In the genomic region with DNA sequence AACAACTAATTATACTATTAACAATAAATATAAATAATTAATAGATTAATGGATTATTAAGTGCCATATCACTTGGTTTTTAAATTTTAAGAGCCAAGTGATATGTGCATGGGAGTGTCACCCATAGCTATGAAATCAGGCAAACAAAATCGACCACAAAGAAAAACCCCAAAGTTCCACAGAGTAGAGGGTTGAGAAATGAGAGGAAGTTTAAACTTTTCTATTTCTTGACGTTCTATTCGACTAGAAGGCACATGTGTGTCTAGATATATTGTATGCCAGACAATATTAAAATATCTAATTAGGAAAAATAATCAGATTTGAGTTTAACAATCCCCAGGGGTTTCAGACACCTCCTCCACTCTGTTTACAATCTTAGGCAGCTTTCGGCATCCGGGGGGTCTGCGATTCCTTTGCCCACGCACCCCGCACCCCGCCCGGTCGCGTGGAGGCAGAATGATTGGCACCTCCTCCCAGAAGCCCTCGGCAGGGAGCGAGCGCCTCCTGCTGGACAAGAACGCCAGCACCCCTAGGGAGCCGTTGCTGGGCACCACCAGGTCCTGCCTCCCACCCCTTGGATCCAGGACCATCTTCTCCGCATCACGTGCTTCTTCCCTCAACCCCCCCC, we compare ENCODE assay signal across 7 mouse cellular contexts. TPM values are rescaled to one million over a fixed set of nuclear protein-coding genes. Genes with fewer than 3 reads are reported as not detected.
DNase-seq lines count a peak whose midpoint lies in the region; ATAC-seq and TF ChIP-seq lines count a peak whose summit lies in the region.

No protein-coding gene starts in this region.

- TF ChIP-seq CTCF in cortical plate, adult 2 months (IDR thresholded peaks at IDR 0.05; ENCODE audit: extremely low read depth, insufficient read depth, low read length) = peak; percentile 69

- no peak overlapping the region for H3K27ac ChIP-seq in cortical plate, adult 2 months (ENCODE audit: insufficient read depth, low read length)
- no peak overlapping the region for H3K27ac ChIP-seq in midbrain, embryonic 10.5 days (replicated peaks)

- H3K27me3 ChIP-seq in midbrain, embryonic 10.5 days (ENCODE audit: low read depth, poor library complexity, severe bottlenecking) = no peaks in the 10 kb centered on the region; the same call in 1 of the 2 replicates

- H3K4me1 ChIP-seq in cortical plate, adult 2 months (ENCODE audit: control insufficient read depth, insufficient read depth, low read length) = no peaks in the 10 kb centered on the region
- peaks cover 11% of the 10 kb centered on the region for H3K4me1 ChIP-seq in midbrain, embryonic 10.5 days

- intact Hi-C loops in gastrocnemius, postnatal 14 days (cut with DNase I; ENCODE audit: low total_unique reads) = loop anchor here (2.0 kb wide), 1 partner anchor 143 kb away; no protein-coding TSS in a partner anchor
- intact Hi-C loops in left cerebral cortex, postnatal 25 days (cut with DNase I) = loop anchor here (1.0 to 2.0 kb wide), 2 partner anchors 143 to 227 kb away; no protein-coding TSS in a partner anchor

- H3K9me3 ChIP-seq in midbrain, embryonic 10.5 days (replicated peaks) = no peaks in the 10 kb centered on the region; the same call in 1 of the 2 replicates

- H3K4me3 ChIP-seq in cortical plate, adult 2 months (ENCODE audit: insufficient read depth, low read length) = no peak overlapping the region
- H3K4me3 ChIP-seq in midbrain, embryonic 10.5 days = peak overlapping the region; percentile 42

- ATAC-seq in inflammation-experienced regulatory T-cells, adult 6 months = peak; percentile 87

- 9% methylated on average over 19 of the region's 19 CpGs for WGBS in midbrain, embryonic 10.5 days

- DNase-seq in adipocyte (ENCODE audit: low spot score) = peak; percentile 82
- peak; percentile 85 for DNase-seq in gastrocnemius, postnatal 14 days
- peak; percentile 68 to 77 for DNase-seq in left cerebral cortex, postnatal 25 days (ENCODE audit: low spot score in 2 of 2)
- peak; percentile 85 for DNase-seq in midbrain, embryonic 10.5 days (ENCODE audit: low spot score)
- DNase-seq in skeletal muscle tissue, adult 2 months (ENCODE audit: low read depth, low spot score) = peak; percentile 56

- H3K36me3 ChIP-seq in midbrain, embryonic 10.5 days = no peaks in the 10 kb centered on the region

- TF ChIP-seq POLR2A in cortical plate, adult 2 months (IDR thresholded peaks at IDR 0.05; ENCODE audit: extremely low read depth, insufficient read depth, low read length) = no peak

RNA-seq across cellular contexts. Expression of a gene that starts 0.8 kb away (rescaled TPM):
- 0.13 and 0.28 TPM in 2 replicates for polyA plus RNA-seq in cortical plate, adult 2 months (2012; rRNA removed)
- not detected for total RNA-seq in gastrocnemius, postnatal 14 days (2021)
- not detected for polyA plus RNA-seq in inflammation-experienced regulatory T-cells, adult 6 months (2017; shearing (Covaris generic))
- under 1 TPM; 0.37 TPM for total RNA-seq in left cerebral cortex, postnatal 25 days (2021)
- polyA plus RNA-seq in midbrain, embryonic 10.5 days (2016; fragmentation: Nextera tagmentation; extraction: Ambion mirVana) = not detected in 2 replicates

RNA-seq across cellular contexts. Expression of a gene that starts 56.4 kb away (rescaled TPM):
- 306 and 345 TPM in 2 replicates for polyA plus RNA-seq in cortical plate, adult 2 months (2012; rRNA removed)
- 1 to 10 TPM; 1.0 to 1.5 TPM for total RNA-seq in gastrocnemius, postnatal 14 days (2021)
- 1 to 10 TPM in 1 of 3 experiments, under 1 TPM in 1, not detected in 1; 0.58 to 1.2 TPM for polyA plus RNA-seq in inflammation-experienced regulatory T-cells, adult 6 months (2017; shearing (Covaris generic))
- 100 to 1,000 TPM; 377 to 394 TPM for total RNA-seq in left cerebral cortex, postnatal 25 days (2021)
- 1.6 and 2.0 TPM in 2 replicates for polyA plus RNA-seq in midbrain, embryonic 10.5 days (2016; fragmentation: Nextera tagmentation; extraction: Ambion mirVana)

Comparison
In these comparisons a context has a peak if more than half of its experiments do, and no peak if none do; other contexts are left out.
1. RNA of a gene that starts 56.4 kb away (polyA plus RNA-seq): 306 to 345 TPM in cortical plate, adult 2 months; 1.6 to 2.0 TPM in midbrain, embryonic 10.5 days and 0.58 to 1.2 TPM in inflammation-experienced regulatory T-cells, adult 6 months; every median in the first group is over 100 times any median in the second.
2. Peak in every context shown above with its lines, with median percentiles within 50 percentile points of each other: DNase-seq.